Mouse (Mus musculus): ENCODE measurements around the gene Fgfr4. TPM values are rescaled to one million over a fixed set of nuclear protein-coding genes. Genes with fewer than 3 reads are reported as not detected.

Gene Fgfr4
- polyA plus RNA-seq, 1 experiment from 2014 or later = 2.9 TPM

Other genes with a start within 250 kb of the Fgfr4 start
- gene Unc5a, start 203.2 kb upstream of the Fgfr4 start, polyA plus RNA-seq (2016; fragmentation: Nextera tagmentation; extraction: Ambion mirVana) = 5.8 and 6.1 TPM in 2 replicates
- 0.87 and 0.91 TPM in 2 replicates for gene Hk3, start 131.3 kb upstream of the Fgfr4 start, polyA plus RNA-seq (2016; fragmentation: Nextera tagmentation; extraction: Ambion mirVana)
- gene Uimc1, start 52.3 kb upstream of the Fgfr4 start, polyA plus RNA-seq (2016; fragmentation: Nextera tagmentation; extraction: Ambion mirVana) = 23.1 and 25.3 TPM in 2 replicates
- gene Zfp346, start 47.3 kb upstream of the Fgfr4 start, polyA plus RNA-seq (2016; fragmentation: Nextera tagmentation; extraction: Ambion mirVana) = 25.5 and 30.6 TPM in 2 replicates
- not detected in 2 replicates for gene Gm17617, start 19.1 kb upstream of the Fgfr4 start, polyA plus RNA-seq (2016; fragmentation: Nextera tagmentation; extraction: Ambion mirVana)
- gene Nsd1, start 57.1 kb downstream of the Fgfr4 start, polyA plus RNA-seq (2016; fragmentation: Nextera tagmentation; extraction: Ambion mirVana) = 78.7 and 81.6 TPM in 2 replicates
- 310 and 344 TPM in 2 replicates for gene Prelid1, start 167.9 kb downstream of the Fgfr4 start, polyA plus RNA-seq (2016; fragmentation: Nextera tagmentation; extraction: Ambion mirVana)
- 101 and 105 TPM in 2 replicates for gene Rab24, start 169.3 kb downstream of the Fgfr4 start, polyA plus RNA-seq (2016; fragmentation: Nextera tagmentation; extraction: Ambion mirVana)
- gene Mxd3, start 177.2 kb downstream of the Fgfr4 start, polyA plus RNA-seq (2016; fragmentation: Nextera tagmentation; extraction: Ambion mirVana) = 22.2 and 24.3 TPM in 2 replicates
- 88.1 and 92.8 TPM in 2 replicates for gene Lman2, start 210.1 kb downstream of the Fgfr4 start, polyA plus RNA-seq (2016; fragmentation: Nextera tagmentation; extraction: Ambion mirVana)
- gene Rgs14, start 217.1 kb downstream of the Fgfr4 start, polyA plus RNA-seq (2016; fragmentation: Nextera tagmentation; extraction: Ambion mirVana) = 0.35 and 0.78 TPM in 2 replicates
- 0.10 TPM in 1 of 2 replicates, not detected in the other for gene Slc34a1, start 245.5 kb downstream of the Fgfr4 start, polyA plus RNA-seq (2016; fragmentation: Nextera tagmentation; extraction: Ambion mirVana)